Mouse (Mus musculus): ENCODE results near the gene Spg21. TPM values are rescaled to one million over a fixed set of nuclear protein-coding genes. Genes with fewer than 3 reads are reported as not detected.

Spg21 gene
- 32.3 and 34.3 TPM in 2 replicates for polyA plus RNA-seq (2012; rRNA removed)

- peak within 1 kb of the TSS; percentile 72 for H3K27ac ChIP-seq (ENCODE audit: insufficient read depth, low read depth, low read length)
- peaks cover 8% of the 10 kb centered on the region; the same call in 1 of the 2 replicates for H3K4me1 ChIP-seq (ENCODE audit: control insufficient read depth, insufficient read depth, low read length)
- peak within 1 kb of the TSS; percentile 90 for H3K4me3 ChIP-seq (ENCODE audit: insufficient read depth, low read depth, low read length)
- peak; percentile 97 for DNase-seq
- TF ChIP-seq POLR2A (IDR thresholded peaks at IDR 0.05; ENCODE audit: low read depth, low read length): no peak
- no peak for TF ChIP-seq CTCF (conservative IDR thresholded peaks at IDR 0.05; ENCODE audit: insufficient read depth, insufficient read length, low read depth, low read length)
- H3K36me3 ChIP-seq (ENCODE audit: control insufficient read depth, insufficient read depth, low read length): no peaks in the 10 kb centered on the region
- under 1% methylated on average over 53 of the region's 53 CpGs for WGBS
- no peaks in the 10 kb centered on the region for H3K27me3 ChIP-seq (replicated peaks; ENCODE audit: control insufficient read depth, insufficient read depth, low read length)
Observed at GRCm38 (mm10) chr9:65460732-65461442, at the start of gene Spg21. TSS of gene Spg21 (plus strand) at chr9:65460947.

- Histone ChIP-seq H3K36me3 (ENCODE audit: control insufficient read depth, insufficient read depth, low read length) (no peaks in the 10 kb centered on the region), H3K27ac (ENCODE audit: insufficient read depth, low read depth, low read length) (no peak overlapping the region), H3K4me3 (ENCODE audit: insufficient read depth, low read depth, low read length) (no peak overlapping the region), H3K27me3 (replicated peaks; ENCODE audit: control insufficient read depth, insufficient read depth, low read length) (no peaks in the 10 kb centered on the region), H3K4me1 (ENCODE audit: control insufficient read depth, insufficient read depth, low read length) (peaks cover 17% of the 10 kb centered on the region)
- no peak for DNase-seq
- no peak for TF ChIP-seq POLR2A (IDR thresholded peaks at IDR 0.05; ENCODE audit: low read depth, low read length)
- no peak for TF ChIP-seq CTCF (conservative IDR thresholded peaks at IDR 0.05; ENCODE audit: insufficient read depth, insufficient read length, low read depth, low read length)
- WGBS: 71% methylated on average over 3 of the region's 3 CpGs
Observed at GRCm38 (mm10) chr9:65411326-65411725, 49.4 kb upstream of the Spg21 start.

- TF ChIP-seq CTCF (conservative IDR thresholded peaks at IDR 0.05; ENCODE audit: insufficient read depth, insufficient read length, low read depth, low read length) (0 out of 2 replicates have a peak, but pooled peaks have one; percentile 16), POLR2A (IDR thresholded peaks at IDR 0.05; ENCODE audit: low read depth, low read length) (no peak)
Observed at GRCm38 (mm10) chr9:65417738-65418137, 43.0 kb upstream of the Spg21 start.

GRCm38 (mm10) chr9:65419633-65420032, 41.1 kb upstream of the Spg21 start:
- no peak for TF ChIP-seq POLR2A (IDR thresholded peaks at IDR 0.05; ENCODE audit: low read depth, low read length)
- TF ChIP-seq CTCF (conservative IDR thresholded peaks at IDR 0.05; ENCODE audit: insufficient read depth, insufficient read length, low read depth, low read length): peak; percentile 47; the same call in 1 of the 2 replicates
- Histone ChIP-seq H3K4me1 (ENCODE audit: control insufficient read depth, insufficient read depth, low read length) (peaks cover 10% of the 10 kb centered on the region; the same call in 1 of the 2 replicates), H3K27ac (ENCODE audit: insufficient read depth, low read depth, low read length) (no peak overlapping the region), H3K36me3 (ENCODE audit: control insufficient read depth, insufficient read depth, low read length) (no peaks in the 10 kb centered on the region), H3K27me3 (replicated peaks; ENCODE audit: control insufficient read depth, insufficient read depth, low read length) (no peaks in the 10 kb centered on the region), H3K4me3 (ENCODE audit: insufficient read depth, low read depth, low read length) (no peak overlapping the region)
- WGBS: 64% methylated on average over 3 of the region's 3 CpGs
- no peak for DNase-seq

More at GRCm38 (mm10) chr9:65417738-65418137, 43.0 kb upstream of the Spg21 start:
- no peak for DNase-seq
- Histone ChIP-seq H3K4me1 (ENCODE audit: control insufficient read depth, insufficient read depth, low read length) (0 out of 2 replicates have a peak, but pooled peaks cover 3% of the 10 kb centered on the region), H3K4me3 (ENCODE audit: insufficient read depth, low read depth, low read length) (no peak overlapping the region), H3K36me3 (ENCODE audit: control insufficient read depth, insufficient read depth, low read length) (no peaks in the 10 kb centered on the region), H3K27me3 (replicated peaks; ENCODE audit: control insufficient read depth, insufficient read depth, low read length) (no peaks in the 10 kb centered on the region), H3K27ac (ENCODE audit: insufficient read depth, low read depth, low read length) (no peak overlapping the region)
- 53% methylated on average over 3 of the region's 3 CpGs for WGBS

- no peak for TF ChIP-seq CTCF (conservative IDR thresholded peaks at IDR 0.05; ENCODE audit: insufficient read depth, insufficient read length, low read depth, low read length)
- no peak for TF ChIP-seq POLR2A (IDR thresholded peaks at IDR 0.05; ENCODE audit: low read depth, low read length)
- peak within 1 kb of the TSS; percentile 77 for H3K27ac ChIP-seq (ENCODE audit: insufficient read depth, low read depth, low read length)
- H3K27me3 ChIP-seq (replicated peaks; ENCODE audit: control insufficient read depth, insufficient read depth, low read length): no peaks in the 10 kb centered on the region
- 57% methylated on average over 11 of the region's 11 CpGs for WGBS
- peak; percentile 90 for DNase-seq
- peaks cover 17% of the 10 kb centered on the region for H3K4me1 ChIP-seq (ENCODE audit: control insufficient read depth, insufficient read depth, low read length)
- peak within 1 kb of the TSS; percentile 49 for H3K4me3 ChIP-seq (ENCODE audit: insufficient read depth, low read depth, low read length)
- no peaks in the 10 kb centered on the region for H3K36me3 ChIP-seq (ENCODE audit: control insufficient read depth, insufficient read depth, low read length)
Observed at GRCm38 (mm10) chr9:65422760-65423501, 37.8 kb upstream of the Spg21 start, which contains the start of gene Slc51b. TSS of gene Slc51b (minus strand) at chr9:65422955.

GRCm38 (mm10) chr9:65424393-65424792, 36.4 kb upstream of the Spg21 start:
- H3K27ac ChIP-seq (ENCODE audit: insufficient read depth, low read depth, low read length): no peak overlapping the region
- WGBS: 19% methylated on average over 3 of the region's 3 CpGs
- H3K4me1 ChIP-seq (ENCODE audit: control insufficient read depth, insufficient read depth, low read length): peaks cover 20% of the 10 kb centered on the region
- TF ChIP-seq CTCF (conservative IDR thresholded peaks at IDR 0.05; ENCODE audit: insufficient read depth, insufficient read length, low read depth, low read length) (no peak), POLR2A (IDR thresholded peaks at IDR 0.05; ENCODE audit: low read depth, low read length) (no peak)
- DNase-seq: no peak
- no peaks in the 10 kb centered on the region for H3K36me3 ChIP-seq (ENCODE audit: control insufficient read depth, insufficient read depth, low read length)
- H3K4me3 ChIP-seq (ENCODE audit: insufficient read depth, low read depth, low read length): no peak overlapping the region
- H3K27me3 ChIP-seq (replicated peaks; ENCODE audit: control insufficient read depth, insufficient read depth, low read length): no peaks in the 10 kb centered on the region

GRCm38 (mm10) chr9:65427511-65427910, 33.2 kb upstream of the Spg21 start:
- peak overlapping the region; percentile 82 for H3K27ac ChIP-seq (ENCODE audit: insufficient read depth, low read depth, low read length)
- H3K4me3 ChIP-seq (ENCODE audit: insufficient read depth, low read depth, low read length): no peak overlapping the region
- TF ChIP-seq POLR2A (IDR thresholded peaks at IDR 0.05; ENCODE audit: low read depth, low read length): no peak
- no peak for TF ChIP-seq CTCF (conservative IDR thresholded peaks at IDR 0.05; ENCODE audit: insufficient read depth, insufficient read length, low read depth, low read length)
- 36% methylated on average over 2 of the region's 2 CpGs for WGBS
- H3K4me1 ChIP-seq (ENCODE audit: control insufficient read depth, insufficient read depth, low read length): peaks cover 17% of the 10 kb centered on the region
- DNase-seq: peak; percentile 84
- no peaks in the 10 kb centered on the region for H3K27me3 ChIP-seq (replicated peaks; ENCODE audit: control insufficient read depth, insufficient read depth, low read length)
- no peaks in the 10 kb centered on the region for H3K36me3 ChIP-seq (ENCODE audit: control insufficient read depth, insufficient read depth, low read length)
